Mouse (Mus musculus) heart, embryonic 13.5 days (tissue): ENCODE measurements at regions not wholly inside any gene's neighbourhood (a gene's known extent, or its start where the extent isn't known, plus 50 kb on each side); places are given as distances from the start of the nearest gene placed in this dataset.

Experiments
- ATAC-seq: fragments of 200-750 bp; cut with Nextera tagmentation; 2 replicates; pipeline ENCODE4 v1.8.0; 2017; ENCODE audit warnings: moderate TSS enrichment; ENCODE audit not compliant: insufficient number of reproducible peaks, low FRiP score, low TSS enrichment; ENCODE audit errors: extremely low read depth
- H3K27ac ChIP-seq: fragments of 300-500 bp; sonication (generic); replicated peaks from 2 replicates; pipeline ENCODE4 v1.5.1; 2015; ENCODE audit warnings: moderate library complexity, mild to moderate bottlenecking, inconsistent platforms
- H3K27me3 ChIP-seq: fragments of 300-500 bp; sonication (generic); replicated peaks from 2 replicates; pipeline ENCODE4 v1.6.1; 2015; ENCODE audit warnings: mild to moderate bottlenecking, inconsistent platforms
- H3K36me3 ChIP-seq: fragments of 300-500 bp; sonication (generic); 2 replicates; pipeline ENCODE4 v1.6.1; 2015; ENCODE audit warnings: mild to moderate bottlenecking, inconsistent platforms
- H3K4me1 ChIP-seq: fragments of 300-500 bp; sonication (generic); 2 replicates; pipeline ENCODE4 v1.6.1; 2015; ENCODE audit warnings: inconsistent platforms
- H3K4me2 ChIP-seq: fragments of 300-500 bp; sonication (generic); 2 replicates; pipeline ENCODE4 v1.6.1; 2015; ENCODE audit warnings: inconsistent platforms, mild to moderate bottlenecking, moderate library complexity
- H3K4me3 ChIP-seq: fragments of 300-500 bp; sonication (generic); 2 replicates; pipeline ENCODE4 v1.5.1; 2015; ENCODE audit warnings: moderate library complexity, mild to moderate bottlenecking, inconsistent platforms
- H3K9ac ChIP-seq: fragments of 300-500 bp; sonication (generic); 2 replicates; pipeline ENCODE4 v1.6.1; 2015; ENCODE audit warnings: inconsistent platforms, mild to moderate bottlenecking, moderate library complexity
- H3K9me3 ChIP-seq: fragments of 300-500 bp; sonication (generic); 2 replicates; pipeline ENCODE4 v1.6.1; 2016; ENCODE audit warnings: inconsistent platforms
- WGBS: fragments of 180-500 bp; shearing (Covaris S2); methylation state at CpG from one replicate; pipeline ENCODE4 v1.1.7; 2015; ENCODE audit warnings: mixed read lengths; 5-methylcytosine and 5-hydroxymethylcytosine counted together

GRCm38 (mm10) chr8:103874506-103874905 lies 226.9 kb upstream of the Cdh5 start:
- Histone ChIP-seq H3K4me2 (no peak overlapping the region), H3K27me3 (no peaks in the 10 kb centered on the region), H3K9me3 (no peaks in the 10 kb centered on the region), H3K36me3 (no peaks in the 10 kb centered on the region), H3K4me3 (no peak overlapping the region), H3K9ac (no peak overlapping the region), H3K4me1 (peaks cover 40% of the 10 kb centered on the region), H3K27ac (peak overlapping the region; percentile 79)
- 28% methylated on average over 8 of the region's 8 CpGs for WGBS
- ATAC-seq, result no peak

- H3K9me3 ChIP-seq, result no peaks in the 10 kb centered on the region
- no peaks in the 10 kb centered on the region for H3K36me3 ChIP-seq
- H3K27ac ChIP-seq, result no peak overlapping the region
- peaks cover 18% of the 10 kb centered on the region for H3K4me1 ChIP-seq
- ATAC-seq, result no peak
- no peak overlapping the region for H3K9ac ChIP-seq
- H3K27me3 ChIP-seq, result no peaks in the 10 kb centered on the region
- H3K4me2 ChIP-seq, result no peak overlapping the region
- WGBS, result 77% methylated on average over 2 of the region's 2 CpGs
- H3K4me3 ChIP-seq, result no peak overlapping the region
Measured at GRCm38 (mm10) chr8:103879505-103879904, 221.9 kb upstream of the Cdh5 start.

- H3K4me1 ChIP-seq, result peaks cover 8% of the 10 kb centered on the region
- H3K27ac ChIP-seq, result no peak overlapping the region
- no peak overlapping the region for H3K4me3 ChIP-seq
- no peak for ATAC-seq
- no peak overlapping the region for H3K4me2 ChIP-seq
- WGBS, result 80% methylated on average over 14 of the region's 14 CpGs
- no peaks in the 10 kb centered on the region for H3K36me3 ChIP-seq
- no peaks in the 10 kb centered on the region for H3K9me3 ChIP-seq
- no peaks in the 10 kb centered on the region for H3K27me3 ChIP-seq
- no peak overlapping the region for H3K9ac ChIP-seq
Measured at GRCm38 (mm10) chr8:103880431-103881145, 220.8 kb upstream of the Cdh5 start.

GRCm38 (mm10) chr8:103881146-103881486 lies 220.3 kb upstream of the Cdh5 start:
- Histone ChIP-seq H3K4me1 (peaks cover 8% of the 10 kb centered on the region), H3K36me3 (no peaks in the 10 kb centered on the region), H3K4me3 (no peak overlapping the region), H3K27me3 (no peaks in the 10 kb centered on the region), H3K9me3 (no peaks in the 10 kb centered on the region), H3K27ac (no peak overlapping the region), H3K4me2 (no peak overlapping the region), H3K9ac (no peak overlapping the region)
- ATAC-seq, result no peak
- WGBS, result 49% methylated on average over 3 of the region's 3 CpGs

- no peaks in the 10 kb centered on the region for H3K9me3 ChIP-seq
- no peak overlapping the region for H3K9ac ChIP-seq
- no peaks in the 10 kb centered on the region for H3K27me3 ChIP-seq
- no peak overlapping the region for H3K4me3 ChIP-seq
- H3K36me3 ChIP-seq, result no peaks in the 10 kb centered on the region
- no peaks in the 10 kb centered on the region for H3K4me1 ChIP-seq
- no peak for ATAC-seq
- 86% methylated on average over 12 of the region's 12 CpGs for WGBS
- no peak overlapping the region for H3K4me2 ChIP-seq
- no peak overlapping the region for H3K27ac ChIP-seq
Measured at GRCm38 (mm10) chr8:103884873-103885780, 216.3 kb upstream of the Cdh5 start.

- Histone ChIP-seq H3K4me2 (no peak overlapping the region), H3K27ac (no peak overlapping the region), H3K9ac (no peak overlapping the region), H3K9me3 (no peaks in the 10 kb centered on the region), H3K4me3 (no peak overlapping the region), H3K36me3 (no peaks in the 10 kb centered on the region), H3K27me3 (no peaks in the 10 kb centered on the region), H3K4me1 (peaks cover 4% of the 10 kb centered on the region; the same call in 1 of the 2 replicates)
- ATAC-seq, result no peak
- WGBS, result 82% methylated on average over 6 of the region's 6 CpGs
Measured at GRCm38 (mm10) chr8:103894589-103894988, 206.8 kb upstream of the Cdh5 start.

GRCm38 (mm10) chr8:103895132-103895531 lies 206.3 kb upstream of the Cdh5 start:
- Histone ChIP-seq H3K9me3 (no peaks in the 10 kb centered on the region), H3K4me1 (peaks cover 4% of the 10 kb centered on the region; the same call in 1 of the 2 replicates), H3K36me3 (no peaks in the 10 kb centered on the region), H3K27me3 (no peaks in the 10 kb centered on the region), H3K4me3 (no peak overlapping the region), H3K9ac (no peak overlapping the region), H3K27ac (no peak overlapping the region), H3K4me2 (no peak overlapping the region)
- 80% methylated on average over 6 of the region's 6 CpGs for WGBS
- no peak for ATAC-seq

- H3K9me3 ChIP-seq, result no peaks in the 10 kb centered on the region
- no peak overlapping the region for H3K27ac ChIP-seq
- no peaks in the 10 kb centered on the region for H3K27me3 ChIP-seq
- no peak overlapping the region for H3K4me2 ChIP-seq
- peaks cover 4% of the 10 kb centered on the region; the same call in 1 of the 2 replicates for H3K4me1 ChIP-seq
- no peaks in the 10 kb centered on the region for H3K36me3 ChIP-seq
- no peak overlapping the region for H3K4me3 ChIP-seq
- 74% methylated on average over 7 of the region's 7 CpGs for WGBS
- H3K9ac ChIP-seq, result no peak overlapping the region
- ATAC-seq, result no peak
Measured at GRCm38 (mm10) chr8:103897463-103897862, 204.0 kb upstream of the Cdh5 start.

GRCm38 (mm10) chr8:103902516-103902915 lies 198.9 kb upstream of the Cdh5 start:
- no peak overlapping the region for H3K9ac ChIP-seq
- no peaks in the 10 kb centered on the region for H3K27me3 ChIP-seq
- peaks cover under 1% of the 10 kb centered on the region; the same call in 1 of the 2 replicates for H3K4me1 ChIP-seq
- no peak for ATAC-seq
- no peak overlapping the region for H3K27ac ChIP-seq
- H3K4me2 ChIP-seq, result no peak overlapping the region
- H3K36me3 ChIP-seq, result no peaks in the 10 kb centered on the region
- 34% methylated on average over 1 of the region's 1 CpGs for WGBS
- H3K4me3 ChIP-seq, result no peak overlapping the region
- H3K9me3 ChIP-seq, result peaks cover 8% of the 10 kb centered on the region; the same call in 1 of the 2 replicates

- WGBS, result 71% methylated on average over 5 of the region's 5 CpGs
- ATAC-seq, result no peak
Measured at GRCm38 (mm10) chr8:103903635-103904034, 197.8 kb upstream of the Cdh5 start.

GRCm38 (mm10) chr8:103907662-103908061 lies 193.8 kb upstream of the Cdh5 start:
- Histone ChIP-seq H3K36me3 (no peaks in the 10 kb centered on the region), H3K9ac (no peak overlapping the region), H3K4me2 (no peak overlapping the region), H3K27ac (no peak overlapping the region), H3K4me1 (no peaks in the 10 kb centered on the region), H3K27me3 (no peaks in the 10 kb centered on the region), H3K9me3 (peaks cover 8% of the 10 kb centered on the region; the same call in 1 of the 2 replicates), H3K4me3 (no peak overlapping the region)
- no peak for ATAC-seq
- WGBS, result 69% methylated on average over 4 of the region's 4 CpGs

More at GRCm38 (mm10) chr8:103903635-103904034, 197.8 kb upstream of the Cdh5 start:
- no peak overlapping the region for H3K4me3 ChIP-seq
- H3K27ac ChIP-seq, result no peak overlapping the region
- H3K36me3 ChIP-seq, result no peaks in the 10 kb centered on the region
- H3K9me3 ChIP-seq, result peaks cover 8% of the 10 kb centered on the region; the same call in 1 of the 2 replicates
- H3K9ac ChIP-seq, result no peak overlapping the region
- H3K4me1 ChIP-seq, result no peaks in the 10 kb centered on the region
- no peak overlapping the region for H3K4me2 ChIP-seq
- H3K27me3 ChIP-seq, result no peaks in the 10 kb centered on the region
